Mouse (Mus musculus) E14TG2a.4 (cell line): ENCODE measurements around the gene Cd8b1.

Source experiments
- CTCF ChIP-seq: conservative IDR thresholded peaks from 2 replicates; pipeline ENCODE4 v1.5.1; 2014; ENCODE audit warnings: low read length
- POU5F1 ChIP-seq: IDR thresholded peaks from 2 replicates; pipeline ENCODE4 v1.6.1; 2014; ENCODE audit warnings: low read length, borderline replicate concordance

GRCm38 (mm10) chr6:71341179-71341578, 18.6 kb downstream of the Cd8b1 start:
- TF ChIP-seq CTCF (no peak), POU5F1 (no peak)
